Mouse (Mus musculus) central nervous system, embryonic 14 days (tissue): Measurements from ENCODE around the gene Ctsr. TPM values are rescaled to one million over a fixed set of nuclear protein-coding genes. Genes with fewer than 3 reads are reported as not detected.

Source experiments
- polyA plus RNA-seq: library from polyadenylated mRNA; depleted of rRNA; stranded (reverse); fragments of >200 nt; gene quantifications from 2 replicates; pipeline ENCODE4 v1.2.3, GENCODE M21; 2012; rRNA removed

The Ctsr gene
- polyA plus RNA-seq = not detected in 2 replicates

GRCm38 (mm10) chr13:61164156-61164555 lies at the start of gene Ctsr:
Gene Ctsr (minus strand): TSS chr13:61164256.

GRCm38 (mm10) chr13:61203310-61203709 lies 39.3 kb upstream of the Ctsr start, which contains the start of gene Cts6:
Gene Cts6 (minus strand): TSS chr13:61203410.

Other genes starting within 250 kb of the Ctsr start
- gene Gm49393, start 228.7 kb downstream of the Ctsr start, polyA plus RNA-seq = not detected in 2 replicates
- 2.3 and 2.8 TPM in 2 replicates for gene Gm49391, start 227.7 kb downstream of the Ctsr start, polyA plus RNA-seq
- gene Ctla2a, start 227.6 kb downstream of the Ctsr start, polyA plus RNA-seq = 9.1 and 11.9 TPM in 2 replicates
- gene Tpbpa, start 222.3 kb downstream of the Ctsr start, polyA plus RNA-seq = 0.06 TPM in 1 of 2 replicates, not detected in the other
- not detected in 2 replicates for gene Ctsj, start 158.3 kb downstream of the Ctsr start, polyA plus RNA-seq
- not detected in 2 replicates for gene Ctsq, start 123.6 kb downstream of the Ctsr start, polyA plus RNA-seq
- not detected in 2 replicates for gene Cts6, start 39.2 kb upstream of the Ctsr start, polyA plus RNA-seq
- gene Cts8, start 91.1 kb upstream of the Ctsr start, polyA plus RNA-seq = not detected in 2 replicates
- gene Gm49398, start 124.6 kb upstream of the Ctsr start, polyA plus RNA-seq = not detected in 2 replicates
- gene Cts7, start 193.9 kb upstream of the Ctsr start, polyA plus RNA-seq = not detected in 2 replicates